Mouse (Mus musculus) erythroblast, embryonic 14.5 days (primary cell): ENCODE measurements around the gene Gm7861.
"Not testable (repeated sequence)": the region's sequence is repeated elsewhere in the genome, so short reads cannot be mapped to it uniquely, and the experiment has no call there.

Experiments
- GATA1 ChIP-seq: IDR thresholded peaks from 2 replicates; pipeline ENCODE4 v1.6.1; 2012; ENCODE audit warnings: low read length, inconsistent platforms, mixed read lengths
- TAL1 ChIP-seq: IDR thresholded peaks from 3 replicates; pipeline ENCODE4 v1.6.1; 2012; ENCODE audit warnings: low read length, inconsistent platforms, mixed read lengths

DNA sequence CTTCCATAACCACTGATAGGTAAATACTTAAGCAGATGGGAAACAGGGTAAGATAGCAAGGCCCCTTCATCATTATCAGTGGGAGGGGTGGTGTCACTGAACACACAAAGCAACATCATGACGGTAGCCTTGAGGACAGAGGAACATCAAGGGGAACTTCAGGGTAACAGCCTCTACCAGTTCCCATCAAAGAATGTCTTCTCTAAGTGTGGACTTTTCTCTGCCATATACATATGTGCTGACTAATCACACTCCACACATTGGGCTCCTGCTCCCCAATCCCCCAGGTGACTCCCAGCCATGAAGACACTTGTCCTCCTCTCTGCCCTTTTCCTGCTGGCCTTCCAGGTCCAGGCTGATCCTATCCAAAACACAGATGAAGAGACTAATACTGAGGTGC is 23.6 kb upstream of the Gm7861 start, which contains the start of gene Defa26:
- TF ChIP-seq GATA1, TAL1: not testable (repeated sequence)
